Mouse (Mus musculus) adipose tissue, adult 10 weeks (tissue): ENCODE measurements around the gene Tha1. TPM values are rescaled to one million over a fixed set of nuclear protein-coding genes. Genes with fewer than 3 reads are reported as not detected.

Experiments used
- polyA plus RNA-seq: library from polyadenylated mRNA; stranded (reverse); fragments of 350-450 nt; fragmentation: Illumina TruSeq; extraction: RNeasy Lipid Tissue Mini Kit (QIAGEN cat#74804); gene quantifications from one replicate; pipeline ENCODE4 v1.2.3, GENCODE M21; 2014; ENCODE audit warnings: low read depth, low replicate concordance

The Tha1 gene
- polyA plus RNA-seq = 7.8 TPM

GRCm38 (mm10) chr11:117872861-117873608 lies at the start of gene Tha1:
Tha1 (minus strand) TSS chr11:117873481.

GRCm38 (mm10) chr11:117860601-117861000 lies 12.7 kb downstream of the Tha1 start, which contains the start of gene Tmem235:
Tmem235 (plus strand) TSS chr11:117860752.

GRCm38 (mm10) chr11:117848985-117849671 lies 24.2 kb downstream of the Tha1 start, which contains the start of gene Birc5:
Birc5 (plus strand) TSS chr11:117849251.

GRCm38 (mm10) chr11:117825333-117826101 lies 47.8 kb downstream of the Tha1 start, which contains the start of the genes Afmid and Tk1:
Afmid (plus strand) TSS chr11:117825924.
Tk1 (minus strand) TSS chr11:117826092.

Other genes with a start within 250 kb of the Tha1 start
- 13.5 TPM for gene Tnrc6c, start 219.2 kb downstream of the Tha1 start, polyA plus RNA-seq
- gene Tmc8, start 91.4 kb downstream of the Tha1 start, polyA plus RNA-seq = 1.9 TPM
- 34.4 TPM for gene Tmc6, start 91.3 kb downstream of the Tha1 start, polyA plus RNA-seq
- gene 6030468B19Rik, start 75.8 kb downstream of the Tha1 start, polyA plus RNA-seq = not detected
- 0.34 TPM for gene Gm20708, start 63.8 kb downstream of the Tha1 start, polyA plus RNA-seq
- 76.4 TPM for gene Syngr2, start 63.8 kb downstream of the Tha1 start, polyA plus RNA-seq
- 6.3 TPM for gene Afmid, start 47.6 kb downstream of the Tha1 start, polyA plus RNA-seq
- gene Tk1, start 47.4 kb downstream of the Tha1 start, polyA plus RNA-seq = 4.1 TPM
- gene Birc5, start 24.2 kb downstream of the Tha1 start, polyA plus RNA-seq = 4.9 TPM
- gene Tmem235, start 12.7 kb downstream of the Tha1 start, polyA plus RNA-seq = not detected
- gene Socs3, start 96.6 kb upstream of the Tha1 start, polyA plus RNA-seq = 5.8 TPM
- 26.4 TPM for gene Pgs1, start 112.8 kb upstream of the Tha1 start, polyA plus RNA-seq